Mouse (Mus musculus): ENCODE measurements around the gene Il5ra. TPM values are rescaled to one million over a fixed set of nuclear protein-coding genes. Genes with fewer than 3 reads are reported as not detected.

Gene Il5ra
- polyA plus RNA-seq, 1 experiment from 2014 or later: not detected

Other genes with a start within 250 kb of the Il5ra start
- 59.8 and 64.3 TPM in 2 replicates for gene Trnt1, start 20.1 kb upstream of the Il5ra start, polyA plus RNA-seq (2014; fragmentation: Nextera tagmentation; extraction: Ambion mirVana)
- 49.3 and 51.6 TPM in 2 replicates for gene Crbn, start 51.0 kb upstream of the Il5ra start, polyA plus RNA-seq (2014; fragmentation: Nextera tagmentation; extraction: Ambion mirVana)